Mouse (Mus musculus) hindbrain, embryonic 11.5 days (tissue): ENCODE measurements around the gene Chka. TPM values are rescaled to one million over a fixed set of nuclear protein-coding genes. Genes with fewer than 3 reads are reported as not detected.

Experiments
- ATAC-seq: fragments of 200-750 bp; cut with Nextera tagmentation; 2 replicates; pipeline ENCODE4 v1.8.0; 2017; ENCODE audit warnings: mild to moderate bottlenecking, moderate TSS enrichment, moderate library complexity; ENCODE audit not compliant: low FRiP score
- DNase-seq: peaks from one replicate; pipeline ENCODE4 v3.0.0-alpha.2; 2015; ENCODE audit warnings: low spot score
- H3K27ac ChIP-seq: fragments of 300-500 bp; sonication (generic); 2 replicates; pipeline ENCODE4 v1.5.1; 2014; ENCODE audit warnings: mild to moderate bottlenecking, low read depth, low read length
- H3K27me3 ChIP-seq: fragments of 300-500 bp; sonication (generic); 2 replicates; pipeline ENCODE4 v1.6.1; 2014; ENCODE audit warnings: mild to moderate bottlenecking, low read length, moderate library complexity, mixed read lengths; ENCODE audit not compliant: control insufficient read depth, insufficient read depth
- H3K36me3 ChIP-seq: fragments of 300-500 bp; sonication (generic); 2 replicates; pipeline ENCODE4 v1.6.1; 2014; ENCODE audit warnings: mild to moderate bottlenecking, low read length, moderate library complexity, mixed read lengths; ENCODE audit not compliant: control insufficient read depth, insufficient read depth
- H3K4me1 ChIP-seq: fragments of 300-500 bp; sonication (generic); replicated peaks from 2 replicates; pipeline ENCODE4 v1.6.1; 2014; ENCODE audit warnings: low read length, mixed read lengths; ENCODE audit not compliant: control insufficient read depth, insufficient read depth
- H3K4me2 ChIP-seq: fragments of 300-500 bp; sonication (generic); replicated peaks from 2 replicates; pipeline ENCODE4 v1.6.1; 2014; ENCODE audit warnings: mild to moderate bottlenecking, low read depth, low read length
- H3K4me3 ChIP-seq: fragments of 300-500 bp; sonication (generic); 2 replicates; pipeline ENCODE4 v1.5.1; 2014; ENCODE audit warnings: low read depth, low read length
- H3K9ac ChIP-seq: fragments of 300-500 bp; sonication (generic); 2 replicates; pipeline ENCODE4 v1.6.1; 2014; ENCODE audit warnings: low read depth, low read length
- H3K9me3 ChIP-seq: fragments of 300-500 bp; sonication (generic); 2 replicates; pipeline ENCODE4 v1.6.1; 2016; ENCODE audit warnings: low read length; ENCODE audit not compliant: control insufficient read depth
- WGBS: fragments of 180-500 bp; shearing (Covaris S2); extraction: QIAGEN DNeasy Blood & Tissue Kit; methylation state at CpG from one replicate; pipeline ENCODE4 v1.1.7; 2014; 5-methylcytosine and 5-hydroxymethylcytosine counted together
- polyA plus RNA-seq: library from polyadenylated mRNA; unstranded; fragments of >200 nt; fragmentation: Nextera tagmentation; extraction: Ambion mirVana; gene quantifications from 2 replicates; pipeline ENCODE4 v1.2.1, GENCODE M21; 2014

The Chka gene
- polyA plus RNA-seq, 1 experiment from 2014 or later = 63.7 TPM

DNA sequence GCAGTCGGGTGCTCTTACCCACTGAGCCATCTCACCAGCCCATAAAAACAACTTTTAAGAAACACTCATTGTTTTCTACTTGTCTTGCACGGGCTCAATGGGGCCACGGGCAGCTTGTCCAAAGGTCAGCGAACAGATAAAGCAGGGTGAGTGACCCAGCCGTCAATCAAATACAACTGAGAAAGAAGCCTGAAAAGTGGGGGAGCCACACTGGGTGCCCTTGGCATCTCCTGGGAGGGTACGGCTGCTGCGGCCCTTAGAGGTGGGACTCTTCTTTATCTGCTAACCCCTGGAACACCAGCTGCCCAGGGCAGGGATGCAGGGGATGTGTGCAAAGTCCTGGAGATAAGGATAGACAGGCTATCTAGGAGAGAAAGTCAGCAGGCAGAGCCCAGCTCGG is 19.9 kb upstream of the Chka start:
- no peak for ATAC-seq
- no peaks in the 10 kb centered on the region for H3K27me3 ChIP-seq
- H3K4me3 ChIP-seq = no peak overlapping the region
- no peaks in the 10 kb centered on the region for H3K4me1 ChIP-seq
- no peak for DNase-seq
- no peaks in the 10 kb centered on the region for H3K9me3 ChIP-seq
- no peak overlapping the region for H3K27ac ChIP-seq
- H3K4me2 ChIP-seq = no peak overlapping the region
- WGBS = 59% methylated on average over 8 of the region's 8 CpGs
- no peaks in the 10 kb centered on the region for H3K36me3 ChIP-seq
- H3K9ac ChIP-seq = no peak overlapping the region

DNA sequence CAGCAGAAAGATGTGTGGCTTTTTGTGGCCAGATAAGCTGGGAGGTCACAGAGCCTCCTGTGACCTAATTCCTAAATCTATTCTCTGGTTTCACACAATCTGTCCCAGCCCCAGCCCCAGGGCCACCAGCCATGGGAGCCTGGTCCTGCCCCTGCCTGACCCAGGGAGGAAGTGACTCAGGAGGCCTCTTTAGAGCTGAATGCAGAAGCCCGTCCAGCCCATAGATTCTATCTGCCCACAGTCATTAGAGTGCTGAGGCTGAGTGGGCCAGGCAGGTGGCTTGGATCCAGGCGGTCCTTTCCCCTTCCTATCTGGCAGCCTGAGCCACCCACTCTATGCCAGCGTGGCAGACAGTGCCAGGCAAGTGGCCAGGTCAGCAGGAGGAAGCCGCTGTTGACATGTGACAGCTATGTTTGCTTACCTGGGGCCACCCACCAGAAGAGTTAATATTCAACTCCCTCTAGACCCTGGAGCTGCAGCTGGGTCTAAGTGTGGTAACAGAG is 18.7 kb upstream of the Chka start:
- H3K9me3 ChIP-seq = no peaks in the 10 kb centered on the region
- 72% methylated on average over 4 of the region's 4 CpGs for WGBS
- no peaks in the 10 kb centered on the region for H3K27me3 ChIP-seq

DNA sequence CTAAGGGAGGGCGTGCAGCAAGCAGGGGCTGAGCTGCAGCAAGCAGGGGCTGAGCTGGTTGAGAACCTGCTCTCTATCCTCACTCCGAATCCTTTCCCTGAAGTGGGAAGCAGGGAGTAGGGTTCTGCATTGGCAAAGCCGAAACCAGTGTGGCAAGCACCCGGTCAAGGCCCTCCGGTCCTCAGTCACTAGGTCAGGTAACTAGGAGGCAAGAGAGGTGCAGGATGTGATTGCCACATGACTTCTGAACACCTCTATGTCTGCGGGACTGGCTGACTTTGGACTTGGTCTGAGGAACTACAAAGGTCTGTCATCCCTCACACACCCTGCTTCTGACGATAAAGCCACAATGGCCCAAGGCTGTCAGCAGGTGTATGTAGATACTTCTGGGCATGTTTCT is 17.3 kb upstream of the Chka start:
- Histone ChIP-seq H3K27ac (no peak overlapping the region), H3K9ac (no peak overlapping the region), H3K4me1 (no peaks in the 10 kb centered on the region), H3K4me2 (no peak overlapping the region), H3K9me3 (no peaks in the 10 kb centered on the region), H3K4me3 (no peak overlapping the region), H3K27me3 (no peaks in the 10 kb centered on the region), H3K36me3 (no peaks in the 10 kb centered on the region)
- 92% methylated on average over 7 of the region's 7 CpGs for WGBS
- ATAC-seq (no peak), DNase-seq (no peak)

More for the DNA sequence above, 18.7 kb upstream of the Chka start:
- Histone ChIP-seq H3K4me2 (no peak overlapping the region), H3K36me3 (no peaks in the 10 kb centered on the region), H3K9ac (no peak overlapping the region), H3K4me1 (no peaks in the 10 kb centered on the region), H3K4me3 (no peak overlapping the region), H3K27ac (no peak overlapping the region)
- ATAC-seq (no peak), DNase-seq (no peak)

DNA sequence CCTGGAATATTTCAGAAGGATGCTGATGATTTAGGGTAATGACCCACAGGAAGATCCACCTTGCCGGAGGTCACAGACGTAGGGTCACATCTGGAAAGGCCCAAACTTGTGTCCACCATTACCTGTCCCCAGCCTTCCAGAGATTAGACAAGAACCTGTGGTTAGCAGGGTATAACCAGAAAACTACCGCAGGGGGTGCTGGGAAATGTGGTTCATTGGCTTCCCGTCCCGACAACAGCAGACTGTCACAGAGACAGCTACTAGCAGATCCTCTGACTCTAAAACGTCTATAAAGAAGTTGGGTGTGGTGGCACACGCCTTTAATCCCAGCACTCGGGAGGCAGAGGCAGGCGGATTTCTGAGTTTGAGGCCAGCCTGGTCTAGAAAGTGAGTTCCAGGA is 14.8 kb upstream of the Chka start:
- DNase-seq (no peak), ATAC-seq (no peak)
- Histone ChIP-seq H3K36me3 (no peaks in the 10 kb centered on the region), H3K27ac (no peak overlapping the region), H3K4me3 (no peak overlapping the region), H3K27me3 (no peaks in the 10 kb centered on the region), H3K4me2 (no peak overlapping the region), H3K4me1 (no peaks in the 10 kb centered on the region), H3K9me3 (no peaks in the 10 kb centered on the region), H3K9ac (no peak overlapping the region)
- WGBS = 93% methylated on average over 9 of the region's 9 CpGs

DNA sequence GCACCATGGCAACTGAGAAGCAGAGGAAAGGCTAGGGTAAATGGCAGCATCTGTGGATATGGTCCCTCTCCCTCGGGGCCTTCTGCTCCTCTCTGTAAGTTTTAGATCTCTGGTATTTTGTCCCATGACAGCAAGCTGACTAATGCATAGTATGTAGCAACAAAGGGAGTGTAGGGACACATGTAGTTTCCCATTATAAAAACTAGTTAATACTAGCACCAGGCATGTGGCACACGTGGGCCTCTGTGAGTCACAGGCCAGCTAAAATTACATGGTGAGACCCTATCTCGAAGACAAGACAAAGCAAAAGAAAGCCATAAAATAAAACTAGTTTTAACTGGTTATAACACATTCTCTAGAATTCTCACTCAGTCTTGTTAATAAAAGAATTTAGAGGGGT is 12.6 kb upstream of the Chka start:
- Histone ChIP-seq H3K4me3 (no peak overlapping the region), H3K4me2 (no peak overlapping the region), H3K9ac (no peak overlapping the region), H3K36me3 (no peaks in the 10 kb centered on the region), H3K27ac (no peak overlapping the region), H3K27me3 (no peaks in the 10 kb centered on the region), H3K4me1 (no peaks in the 10 kb centered on the region), H3K9me3 (no peaks in the 10 kb centered on the region)
- DNase-seq (no peak), ATAC-seq (no peak)
- WGBS = 84% methylated on average over 3 of the region's 3 CpGs

DNA sequence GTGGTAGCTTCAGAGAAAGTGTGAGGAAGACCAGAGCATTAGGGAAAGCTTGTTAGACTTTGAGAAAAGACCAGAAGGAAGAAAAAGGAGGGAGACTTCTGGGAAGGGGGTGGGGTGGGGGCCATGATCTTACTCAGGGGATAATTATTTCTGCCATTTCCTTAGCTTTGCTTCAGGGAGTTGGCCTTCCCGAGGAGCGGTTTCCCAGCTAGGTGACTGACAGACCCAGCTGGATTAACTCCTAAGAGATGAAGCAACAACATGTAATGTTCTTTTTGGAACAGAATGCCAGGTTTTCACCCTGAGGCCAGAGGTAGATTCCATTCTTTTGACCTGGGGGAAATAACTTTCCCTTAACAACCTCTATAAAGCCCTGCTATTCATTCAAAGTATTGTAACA is 11.9 kb upstream of the Chka start:
- ATAC-seq = no peak

DNA sequence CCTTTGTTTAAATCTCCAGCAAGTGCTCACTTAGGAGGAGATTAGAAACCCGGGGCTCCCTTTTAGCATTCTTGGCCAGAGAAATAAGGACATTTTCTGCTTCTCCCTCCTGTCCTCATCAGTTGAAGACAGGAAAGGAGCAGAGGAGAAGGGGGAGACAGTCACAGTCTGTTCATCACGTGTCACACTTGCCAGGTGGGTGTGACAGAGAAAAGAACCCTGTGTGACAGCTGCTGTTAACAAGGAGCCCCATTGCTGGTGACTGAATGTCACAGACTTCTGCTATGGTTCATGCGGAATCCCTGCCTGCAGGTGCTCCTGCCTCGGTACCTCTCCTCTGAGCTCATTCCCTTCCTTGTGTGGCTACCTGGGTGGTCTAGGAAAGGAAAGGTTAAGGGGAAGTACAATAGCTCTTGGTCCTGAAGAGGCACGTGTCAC is 11.3 kb upstream of the Chka start:
- Histone ChIP-seq H3K4me1 (no peaks in the 10 kb centered on the region), H3K27me3 (no peaks in the 10 kb centered on the region), H3K9ac (no peak overlapping the region), H3K9me3 (no peaks in the 10 kb centered on the region), H3K4me3 (no peak overlapping the region), H3K4me2 (no peak overlapping the region), H3K27ac (no peak overlapping the region), H3K36me3 (no peaks in the 10 kb centered on the region)
- WGBS = 56% methylated on average over 5 of the region's 5 CpGs
- no peak for ATAC-seq
- no peak for DNase-seq

More for the DNA sequence above, 11.9 kb upstream of the Chka start:
- Histone ChIP-seq H3K9me3 (no peaks in the 10 kb centered on the region), H3K27ac (no peak overlapping the region), H3K4me1 (no peaks in the 10 kb centered on the region), H3K27me3 (no peaks in the 10 kb centered on the region), H3K4me2 (no peak overlapping the region), H3K36me3 (no peaks in the 10 kb centered on the region), H3K9ac (no peak overlapping the region), H3K4me3 (no peak overlapping the region)
- whole genome bisulfite sequencing = 68% methylated on average over 2 of the region's 2 CpGs
- DNase-seq = no peak

DNA sequence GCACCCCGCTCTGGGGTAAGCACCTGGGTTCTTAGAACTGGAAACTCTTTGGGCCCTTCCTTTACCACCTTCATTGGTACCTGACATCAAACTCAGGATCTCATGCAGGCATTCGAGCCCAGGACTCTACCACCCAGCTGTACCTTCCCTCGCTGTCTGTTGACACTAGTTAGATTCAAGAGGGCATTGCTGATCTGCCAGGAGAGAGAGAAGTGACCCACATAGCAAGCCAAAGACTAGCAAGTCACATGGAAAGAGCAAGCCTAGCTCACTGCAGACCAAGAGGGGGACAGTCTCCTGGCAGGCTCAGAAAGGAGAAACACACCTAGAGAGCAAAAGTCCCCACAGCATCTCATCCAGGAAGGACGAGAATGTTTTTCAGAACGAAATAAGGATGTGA is 10.9 kb upstream of the Chka start:
- Histone ChIP-seq H3K27ac (no peak overlapping the region), H3K27me3 (no peaks in the 10 kb centered on the region), H3K4me3 (no peak overlapping the region), H3K9ac (no peak overlapping the region), H3K9me3 (no peaks in the 10 kb centered on the region), H3K36me3 (no peaks in the 10 kb centered on the region), H3K4me2 (no peak overlapping the region), H3K4me1 (no peaks in the 10 kb centered on the region)
- 90% methylated on average over 5 of the region's 5 CpGs for WGBS
- ATAC-seq = no peak
- no peak for DNase-seq

DNA sequence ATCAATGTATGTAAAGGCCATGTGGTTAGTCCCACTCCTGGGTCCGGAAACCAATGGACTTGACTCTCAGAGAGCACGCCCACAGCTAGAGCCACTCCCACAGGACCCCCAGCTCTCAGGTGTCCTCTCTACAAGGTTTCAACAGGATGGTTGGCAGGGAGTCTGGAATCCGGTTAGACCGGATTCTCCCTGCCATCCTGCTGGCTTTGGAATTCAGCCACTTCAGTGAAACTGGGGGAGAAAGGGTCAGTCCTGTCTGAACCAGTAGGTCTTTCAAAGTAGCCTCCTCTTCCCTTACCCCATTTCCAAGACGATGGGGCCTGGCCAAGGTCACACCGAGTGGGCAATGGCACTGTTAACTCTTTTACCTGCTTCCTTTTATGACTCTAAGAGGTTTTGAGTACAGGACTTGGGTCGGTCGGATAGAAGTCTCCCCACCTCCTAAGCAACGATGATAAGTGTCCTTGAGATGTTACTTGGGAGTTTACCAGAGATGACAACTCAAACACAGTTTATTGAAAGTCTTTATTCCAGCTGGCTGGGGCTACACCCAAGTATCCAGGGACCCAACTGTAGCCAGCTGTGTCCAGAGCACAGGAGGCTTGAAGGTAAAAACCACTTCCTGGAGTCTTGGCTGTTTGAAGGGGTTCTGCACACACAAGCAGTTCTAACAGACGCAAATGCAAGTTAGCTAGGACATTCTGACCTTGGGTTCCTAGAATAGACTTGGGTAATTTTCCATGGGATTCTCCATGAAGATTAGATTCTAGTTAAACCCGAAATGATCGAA is 9.0 kb upstream of the Chka start:
- Histone ChIP-seq H3K36me3 (no peaks in the 10 kb centered on the region), H3K9ac (no peak overlapping the region), H3K4me1 (no peaks in the 10 kb centered on the region), H3K4me3 (no peak overlapping the region), H3K27me3 (no peaks in the 10 kb centered on the region), H3K9me3 (no peaks in the 10 kb centered on the region), H3K4me2 (no peak overlapping the region), H3K27ac (no peak overlapping the region)
- WGBS = 48% methylated on average over 12 of the region's 12 CpGs
- ATAC-seq = no peak
- no peak for DNase-seq
